Mouse (Mus musculus) heart, postnatal 0 days (tissue): ENCODE measurements around the gene Trak1.

Experiments used
- CTCF ChIP-seq: IDR thresholded peaks from 2 replicates; pipeline ENCODE4 v1.5.1; 2016; ENCODE audit warnings: antibody characterized with exemption, control low read depth, low read depth
- EP300 ChIP-seq: IDR thresholded peaks from 2 replicates; pipeline ENCODE4 v1.6.1; 2016; ENCODE audit warnings: antibody characterized with exemption, low read depth

GRCm38 (mm10) chr9:121342510-121343110 is 45.3 kb downstream of the Trak1 start:
- TF ChIP-seq CTCF (no peak), EP300 (no peak)
